Mouse (Mus musculus) stomach, postnatal 0 days (tissue): ENCODE results near the gene 4922502D21Rik. TPM values are rescaled to one million over a fixed set of nuclear protein-coding genes. Genes with fewer than 3 reads are reported as not detected.

ENCODE experiments used
- ATAC-seq: fragments of 200-750 bp; cut with Nextera tagmentation; 2 replicates; pipeline ENCODE4 v1.8.0; 2017; ENCODE audit not compliant: low FRiP score, low TSS enrichment
- DNase-seq: peaks from one replicate; pipeline ENCODE4 v3.0.0-alpha.2; 2016; ENCODE audit warnings: low spot score
- H3K27ac ChIP-seq: fragments of 300-500 bp; sonication (generic); replicated peaks from 2 replicates; pipeline ENCODE4 v1.5.1; 2014; ENCODE audit warnings: mild to moderate bottlenecking, control low read depth
- H3K27me3 ChIP-seq: fragments of 300-500 bp; sonication (generic); 2 replicates; pipeline ENCODE4 v1.6.1; 2014; ENCODE audit warnings: low read length; ENCODE audit not compliant: control insufficient read depth, insufficient read depth
- H3K36me3 ChIP-seq: fragments of 300-500 bp; sonication (generic); 2 replicates; pipeline ENCODE4 v1.6.1; 2014; ENCODE audit warnings: low read length, mixed read lengths; ENCODE audit not compliant: control insufficient read depth, insufficient read depth
- H3K4me1 ChIP-seq: fragments of 300-500 bp; sonication (generic); replicated peaks from 2 replicates; pipeline ENCODE4 v1.6.1; 2014; ENCODE audit warnings: antibody characterized with exemption; ENCODE audit not compliant: control insufficient read depth, insufficient read depth
- H3K4me2 ChIP-seq: fragments of 300-500 bp; sonication (generic); replicated peaks from 2 replicates; pipeline ENCODE4 v1.6.1; 2014; ENCODE audit warnings: low read depth, mild to moderate bottlenecking, control low read depth, moderate library complexity
- H3K4me3 ChIP-seq: fragments of 300-500 bp; sonication (generic); 2 replicates; pipeline ENCODE4 v1.5.1; 2014; ENCODE audit warnings: low read depth, low read length, control low read depth
- H3K9ac ChIP-seq: fragments of 300-500 bp; sonication (generic); 2 replicates; pipeline ENCODE4 v1.6.1; 2014; ENCODE audit warnings: mild to moderate bottlenecking, low read length, control low read depth, mixed read lengths
- H3K9me3 ChIP-seq: fragments of 300-500 bp; sonication (generic); 2 replicates; pipeline ENCODE4 v1.6.1; 2016; ENCODE audit warnings: low read length; ENCODE audit not compliant: control insufficient read depth
- CTCF ChIP-seq: IDR thresholded peaks from 2 replicates; pipeline ENCODE4 v1.5.1; 2016; ENCODE audit warnings: antibody characterized with exemption, low read depth, mild to moderate bottlenecking, moderate library complexity
- EP300 ChIP-seq: optimal IDR thresholded peaks from 2 replicates; pipeline ENCODE3; 2016; ENCODE audit warnings: antibody characterized with exemption
- WGBS: fragments of 180-500 bp; shearing (Covaris S2); extraction: QIAGEN DNeasy Blood & Tissue Kit; methylation state at CpG from one replicate; pipeline ENCODE4 v1.1.7; 2014; 5-methylcytosine and 5-hydroxymethylcytosine counted together
- polyA plus RNA-seq: library from polyadenylated mRNA; unstranded; fragments of >200 nt; fragmentation: Nextera tagmentation; extraction: Ambion mirVana; gene quantifications from 2 replicates; pipeline ENCODE4 v1.2.1, GENCODE M21; 2015

The 4922502D21Rik gene
- polyA plus RNA-seq, 1 experiment from 2014 or later = not detected

DNA sequence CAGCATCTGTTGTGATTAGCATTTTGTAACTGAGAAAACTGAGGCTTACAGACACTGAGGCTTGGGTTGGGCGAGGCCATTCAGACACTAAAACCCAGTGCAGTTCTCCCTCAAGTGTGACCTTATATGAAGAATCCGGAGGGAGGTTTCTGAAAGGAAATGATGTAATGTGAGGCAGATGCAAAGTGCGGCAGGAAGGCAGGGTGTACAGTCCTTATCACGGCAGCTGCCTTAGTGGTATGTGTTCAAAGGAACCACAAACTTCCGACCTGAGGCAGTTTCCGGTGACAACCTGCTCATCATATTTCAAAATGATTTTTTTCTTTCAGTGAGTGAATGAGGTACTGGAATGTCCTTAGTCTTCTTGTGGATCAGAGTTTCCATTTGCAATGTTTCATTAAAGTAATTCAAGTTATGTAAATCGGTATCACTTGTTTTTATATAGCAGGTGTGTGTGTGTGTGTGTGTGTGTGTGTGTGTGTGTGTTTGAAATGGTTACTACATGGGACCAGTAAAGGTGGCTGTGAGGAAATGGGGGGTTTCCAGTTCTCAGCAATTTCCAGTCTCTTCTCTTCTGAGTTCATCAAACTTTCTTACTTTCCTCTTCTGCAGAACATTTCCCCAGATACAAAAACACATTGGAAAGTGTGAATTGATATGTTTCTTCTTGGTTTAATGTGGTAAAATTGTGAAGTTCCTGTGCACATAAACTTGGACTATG is 47.1 kb downstream of the 4922502D21Rik start:
- TF ChIP-seq CTCF (no peak), EP300 (no peak)
- no peak for ATAC-seq
- H3K27ac ChIP-seq = no peak overlapping the region
- no peak overlapping the region for H3K9ac ChIP-seq
- H3K9me3 ChIP-seq = no peaks in the 10 kb centered on the region
- 58% methylated on average over 7 of the region's 7 CpGs for WGBS
- no peaks in the 10 kb centered on the region for H3K4me1 ChIP-seq
- no peaks in the 10 kb centered on the region for H3K27me3 ChIP-seq
- H3K36me3 ChIP-seq = no peaks in the 10 kb centered on the region
- no peak overlapping the region for H3K4me2 ChIP-seq
- H3K4me3 ChIP-seq = no peak overlapping the region
- no peak for DNase-seq

DNA sequence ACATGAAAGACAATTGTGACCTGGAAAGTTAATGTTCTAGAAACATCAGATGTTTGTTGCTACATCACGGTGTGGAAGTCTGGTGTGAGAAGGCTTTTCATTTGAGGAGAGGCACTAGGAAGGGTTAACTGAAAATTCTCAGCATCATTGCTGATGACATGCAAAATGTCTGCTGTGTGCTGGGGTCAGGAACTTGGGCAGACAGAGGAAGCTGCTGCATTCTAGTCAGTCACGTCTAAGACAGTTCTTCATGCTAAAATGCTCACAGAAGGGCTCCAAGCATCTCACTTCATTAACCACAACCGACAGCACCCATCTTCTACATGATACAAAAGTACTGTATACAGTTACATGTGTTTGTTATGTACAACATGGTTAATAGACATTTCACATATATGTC is 48.3 kb downstream of the 4922502D21Rik start:
- TF ChIP-seq CTCF (no peak), EP300 (no peak)

DNA sequence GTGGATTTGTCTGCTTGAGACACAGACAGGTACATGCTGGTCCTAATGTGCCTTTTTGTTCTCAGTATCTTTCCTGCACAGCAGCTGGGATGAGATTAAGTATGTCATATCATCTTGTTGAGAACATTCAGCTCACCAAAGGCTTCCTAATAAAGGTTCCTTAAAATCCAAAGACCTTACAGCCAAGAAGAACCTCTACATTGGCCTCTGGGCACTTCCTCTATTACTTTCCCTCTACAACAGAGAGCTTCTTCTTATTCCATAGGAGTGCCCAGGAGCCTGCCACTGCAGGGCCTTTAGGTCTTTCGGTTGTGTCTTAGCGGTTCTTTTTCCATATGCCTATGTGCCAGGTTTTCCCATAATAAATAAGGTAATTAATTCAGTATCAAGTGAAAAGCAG is 55.1 kb downstream of the 4922502D21Rik start:
- H3K27me3 ChIP-seq = no peaks in the 10 kb centered on the region
- no peaks in the 10 kb centered on the region for H3K9me3 ChIP-seq
- DNase-seq = no peak
- 92% methylated on average over 2 of the region's 2 CpGs for whole genome bisulfite sequencing
- H3K4me3 ChIP-seq = no peak overlapping the region
- H3K9ac ChIP-seq = no peak overlapping the region
- H3K4me1 ChIP-seq = no peaks in the 10 kb centered on the region
- TF ChIP-seq EP300 = no peak
- TF ChIP-seq CTCF = no peak
- H3K4me2 ChIP-seq = no peak overlapping the region
- H3K36me3 ChIP-seq = no peaks in the 10 kb centered on the region
- ATAC-seq = no peak
- no peak overlapping the region for H3K27ac ChIP-seq

More for the DNA sequence above, 48.3 kb downstream of the 4922502D21Rik start:
- DNase-seq (no peak), ATAC-seq (no peak)
- H3K27ac ChIP-seq = no peak overlapping the region
- H3K27me3 ChIP-seq = no peaks in the 10 kb centered on the region
- 67% methylated on average over 3 of the region's 3 CpGs for WGBS
- H3K4me3 ChIP-seq = no peak overlapping the region
- no peaks in the 10 kb centered on the region for H3K4me1 ChIP-seq
- H3K9me3 ChIP-seq = no peaks in the 10 kb centered on the region
- H3K36me3 ChIP-seq = no peaks in the 10 kb centered on the region
- H3K4me2 ChIP-seq = no peak overlapping the region
- no peak overlapping the region for H3K9ac ChIP-seq

DNA sequence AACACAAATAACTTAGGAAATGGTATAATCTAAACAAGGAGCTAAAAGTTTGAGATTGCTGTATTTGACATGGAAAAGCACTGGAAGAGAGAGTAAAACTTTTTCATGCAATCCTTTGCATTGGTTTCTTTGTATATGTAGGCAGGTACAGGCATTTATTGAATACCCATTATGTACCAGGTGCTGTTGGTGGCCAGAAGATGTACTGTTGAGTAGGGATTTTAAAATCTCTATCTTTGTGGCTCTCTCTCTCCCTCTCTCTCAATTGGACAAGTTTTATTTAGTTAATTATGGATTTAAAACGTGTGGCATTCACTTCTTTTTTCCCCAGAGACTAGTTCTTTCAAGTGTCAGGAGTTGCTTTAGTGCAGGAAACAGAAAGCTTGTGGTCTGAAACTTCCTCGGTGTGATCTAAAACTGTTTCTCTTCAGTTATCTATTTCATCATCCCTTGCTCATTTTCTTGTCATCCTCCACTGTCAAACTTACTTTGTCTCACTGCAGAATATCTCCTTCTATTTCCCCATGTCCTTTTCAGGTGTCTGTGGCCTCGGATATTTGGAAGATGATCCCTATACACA is 55.9 kb downstream of the 4922502D21Rik start:
- WGBS = 64% methylated on average over 3 of the region's 3 CpGs
- Histone ChIP-seq H3K9ac (no peak overlapping the region), H3K4me2 (no peak overlapping the region), H3K36me3 (no peaks in the 10 kb centered on the region), H3K27ac (no peak overlapping the region), H3K27me3 (no peaks in the 10 kb centered on the region), H3K4me1 (no peaks in the 10 kb centered on the region), H3K9me3 (no peaks in the 10 kb centered on the region), H3K4me3 (no peak overlapping the region)
- DNase-seq (no peak), ATAC-seq (no peak)
- TF ChIP-seq EP300 (no peak), CTCF (no peak)

DNA sequence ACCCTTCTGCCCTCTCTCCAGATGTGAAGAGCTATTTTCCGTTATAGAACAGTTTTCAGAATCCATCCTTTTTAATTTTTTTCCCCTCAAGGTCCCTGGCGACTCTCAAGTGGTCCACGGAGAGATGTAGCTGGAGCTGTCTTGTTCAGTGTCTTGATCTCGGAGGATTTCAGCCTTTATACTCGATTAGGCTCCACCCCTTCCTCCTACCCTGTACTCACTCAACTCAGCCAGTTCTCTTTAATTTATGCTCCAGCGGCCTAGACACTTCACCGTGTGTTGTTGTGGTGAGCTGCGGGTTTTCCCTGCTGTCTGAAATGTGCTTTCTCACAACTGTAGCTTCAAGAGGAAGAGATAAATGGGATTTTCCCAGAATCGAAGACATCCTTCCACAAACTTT is 56.4 kb downstream of the 4922502D21Rik start, which contains the start of gene Cd69:
Gene Cd69, minus strand, starts transcription at position 217 of the 400 bp plus-strand sequence.
- H3K4me2 ChIP-seq = no peak within 1 kb of the TSS
- H3K27me3 ChIP-seq = no peaks in the 10 kb centered on the region
- no peaks in the 10 kb centered on the region for H3K9me3 ChIP-seq
- DNase-seq (no peak), ATAC-seq (no peak)
- no peak within 1 kb of the TSS for H3K27ac ChIP-seq
- no peak within 1 kb of the TSS for H3K9ac ChIP-seq
- TF ChIP-seq CTCF (no peak), EP300 (no peak)
- no peaks in the 10 kb centered on the region for H3K4me1 ChIP-seq
- no peak within 1 kb of the TSS for H3K4me3 ChIP-seq
- 64% methylated on average over 9 of the region's 9 CpGs for WGBS
- no peaks in the 10 kb centered on the region for H3K36me3 ChIP-seq

DNA sequence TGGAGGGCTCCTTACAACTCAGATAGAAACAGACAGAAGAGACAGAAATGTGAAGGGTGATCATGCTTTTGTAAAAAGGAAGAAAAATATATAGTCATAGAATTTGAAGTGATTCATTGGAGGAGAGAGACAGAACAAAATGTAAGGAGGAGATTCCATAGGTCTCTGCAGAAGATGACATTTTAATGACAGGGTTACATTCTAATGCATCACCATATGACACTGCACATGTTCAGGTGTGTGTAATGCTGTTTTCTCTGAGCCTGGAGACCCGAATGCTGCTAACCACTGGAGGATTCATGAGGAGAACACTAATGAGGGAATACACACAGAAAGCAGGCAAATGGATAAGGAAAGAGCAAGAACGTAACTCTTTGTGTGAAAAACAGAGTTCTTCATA is 57.1 kb downstream of the 4922502D21Rik start:
- WGBS = 84% methylated on average over 2 of the region's 2 CpGs
- no peak overlapping the region for H3K27ac ChIP-seq
- no peak overlapping the region for H3K4me2 ChIP-seq
- H3K36me3 ChIP-seq = no peaks in the 10 kb centered on the region
- no peaks in the 10 kb centered on the region for H3K9me3 ChIP-seq
- H3K27me3 ChIP-seq = no peaks in the 10 kb centered on the region
- H3K4me1 ChIP-seq = no peaks in the 10 kb centered on the region
- no peak overlapping the region for H3K4me3 ChIP-seq
- TF ChIP-seq EP300 = no peak
- no peak for TF ChIP-seq CTCF
- DNase-seq = no peak
- no peak overlapping the region for H3K9ac ChIP-seq
- no peak for ATAC-seq
